Mouse (Mus musculus) CH12.LX (cell line): ENCODE data around the gene Tex14. TPM values are rescaled to one million over a fixed set of nuclear protein-coding genes. Genes with fewer than 3 reads are reported as not detected.
"Not testable (repeated sequence)": the region's sequence is repeated elsewhere in the genome, so short reads cannot be mapped to it uniquely, and the experiment has no call there.

Experiments
- DNase-seq: peaks from one replicate; pipeline ENCODE4 v3.0.0-alpha.2; 2013; ENCODE audit errors: extremely low read depth
- H3K27ac ChIP-seq: 2 replicates; pipeline ENCODE4 v1.5.1; 2012; ENCODE audit warnings: low read depth, mild to moderate bottlenecking, control low read depth, moderate library complexity; ENCODE audit not compliant: insufficient read depth
- H3K27me3 ChIP-seq: replicated peaks from 2 replicates; pipeline ENCODE3; 2012; ENCODE audit warnings: inconsistent platforms
- H3K36me3 ChIP-seq, 2 experiments: replicated peaks in 1 of 2; 2 replicates each; pipeline versions ENCODE3 to v1.6.1; 2012; ENCODE audit warnings: inconsistent platforms in 1 of 2, low read length in 1 of 2, mild to moderate bottlenecking in 1 of 2, mixed read lengths in 1 of 2, moderate library complexity in 1 of 2; ENCODE audit not compliant: control insufficient read depth in 1 of 2, insufficient read depth in 1 of 2
- H3K4me1 ChIP-seq, 2 experiments: 2 replicates each; pipeline ENCODE4 v1.6.1; 2012; ENCODE audit warnings: inconsistent platforms in 1 of 2, moderate library complexity in 1 of 2; ENCODE audit not compliant: insufficient read depth in 2 of 2, control insufficient read depth in 1 of 2
- H3K4me2 ChIP-seq: 2 replicates; pipeline ENCODE4 v1.6.1; 2012; ENCODE audit warnings: low read depth, mild to moderate bottlenecking, control low read depth; ENCODE audit not compliant: poor library complexity, insufficient read depth, severe bottlenecking
- H3K4me3 ChIP-seq, 3 experiments: fragments of 150-350 bp in 1 of 3; sonication (generic) in 1 of 3; replicated peaks in 1 of 3; 2 replicates each; pipeline versions ENCODE3 to v1.5.1; 2011 to 2012; ENCODE audit warnings: low read depth in 2 of 3, low read length in 2 of 3, mild to moderate bottlenecking in 2 of 3, moderate library complexity in 2 of 3, control low read depth in 1 of 3, improper control_type of control experiment in 1 of 3, inconsistent platforms in 1 of 3, mixed read lengths in 1 of 3; ENCODE audit not compliant: poor library complexity in 1 of 3
- H3K79me2 ChIP-seq: replicated peaks from 2 replicates; pipeline ENCODE4 v1.6.1; 2012; ENCODE audit warnings: mild to moderate bottlenecking, moderate library complexity; ENCODE audit not compliant: control insufficient read depth, poor library complexity, insufficient read depth, severe bottlenecking; ENCODE audit errors: extremely low read depth
- H3K9ac ChIP-seq: 2 replicates; pipeline ENCODE4 v1.6.1; 2012; ENCODE audit warnings: low read depth, mild to moderate bottlenecking, control low read depth, moderate library complexity; ENCODE audit not compliant: insufficient read depth
- H3K9me3 ChIP-seq: replicated peaks from 2 replicates; pipeline ENCODE3; 2012; ENCODE audit warnings: low read length, inconsistent platforms, mixed read lengths
- BHLHE40 ChIP-seq: IDR thresholded peaks from 2 replicates; pipeline ENCODE4 v1.6.1; 2011; ENCODE audit warnings: mild to moderate bottlenecking, low read depth, low read length, improper control_type of control experiment
- CHD1 ChIP-seq: IDR thresholded peaks from 2 replicates; pipeline ENCODE4 v1.6.1; 2012; ENCODE audit warnings: low read depth, low read length, improper control_type of control experiment, inconsistent platforms
- CHD2 ChIP-seq: IDR thresholded peaks from 2 replicates; pipeline ENCODE4 v1.6.1; 2011; ENCODE audit warnings: low read length, improper control_type of control experiment
- CTCF ChIP-seq, 2 experiments: IDR thresholded peaks in 1 of 2; conservative IDR thresholded peaks in 1 of 2; 2 replicates each; pipeline ENCODE4 v1.5.1; 2011 to 2012; ENCODE audit warnings: low read depth in 2 of 2, low read length in 2 of 2, improper control_type of control experiment in 1 of 2, inconsistent platforms in 1 of 2, mild to moderate bottlenecking in 1 of 2, moderate library complexity in 1 of 2
- E2F4 ChIP-seq: IDR thresholded peaks from 2 replicates; pipeline ENCODE4 v1.6.1; 2011; ENCODE audit warnings: low read depth, low read length, improper control_type of control experiment; ENCODE audit not compliant: insufficient replicate concordance
- MAFK ChIP-seq: IDR thresholded peaks from 2 replicates; pipeline ENCODE4 v1.6.1; 2011; ENCODE audit warnings: low read length, improper control_type of control experiment; ENCODE audit not compliant: insufficient replicate concordance
- MAX ChIP-seq: IDR thresholded peaks from 2 replicates; pipeline ENCODE4 v1.6.1; 2011; ENCODE audit warnings: low read length, improper control_type of control experiment
- MXI1 ChIP-seq: IDR thresholded peaks from 2 replicates; pipeline ENCODE4 v1.6.1; 2011; ENCODE audit warnings: mild to moderate bottlenecking, low read depth, low read length, improper control_type of control experiment
- MYC ChIP-seq: IDR thresholded peaks from 2 replicates; pipeline ENCODE4 v1.6.1; 2011; ENCODE audit warnings: low read depth, mild to moderate bottlenecking, improper control_type of control experiment, low read length
- POLR2A ChIP-seq: IDR thresholded peaks from 2 replicates; pipeline ENCODE4 v1.6.1; 2011; ENCODE audit warnings: low read depth, mild to moderate bottlenecking, improper control_type of control experiment, low read length
- RAD21 ChIP-seq: IDR thresholded peaks from 2 replicates; pipeline ENCODE4 v1.6.1; 2011; ENCODE audit warnings: low read depth, mild to moderate bottlenecking, low read length, improper control_type of control experiment, moderate library complexity
- SMC3 ChIP-seq: IDR thresholded peaks from 2 replicates; pipeline ENCODE4 v1.6.1; 2011; ENCODE audit warnings: low read depth, low read length, improper control_type of control experiment
- TBP ChIP-seq: conservative IDR thresholded peaks from 2 replicates; pipeline ENCODE4 v1.6.1; 2011; ENCODE audit warnings: low read depth, low read length, improper control_type of control experiment
- USF2 ChIP-seq: conservative IDR thresholded peaks from 2 replicates; pipeline ENCODE4 v1.6.1; 2011; ENCODE audit warnings: low read depth, low read length, improper control_type of control experiment
- ZKSCAN1 ChIP-seq: IDR thresholded peaks from 2 replicates; pipeline ENCODE4 v1.6.1; 2012; ENCODE audit warnings: low read depth, inconsistent platforms, low read length, improper control_type of control experiment, borderline replicate concordance
- ZNF384 ChIP-seq: IDR thresholded peaks from 2 replicates; pipeline ENCODE4 v1.6.1; 2012; ENCODE audit warnings: low read depth, low read length, improper control_type of control experiment, inconsistent platforms
- dilution Hi-C: fragments of 300-500 bp; cut with MboI; formaldehyde crosslinking; loops from 2 replicates; pipeline ENCODE4 v1.14.3; 2020; ENCODE audit warnings: low sequenced_read_pairs; ENCODE audit not compliant: extremely low pct_unique_long_range_greater_than_20kb, extremely low pct_ligation_motif_present
- in situ Hi-C: fragments of 300-500 bp; cut with MboI; formaldehyde crosslinking; loops from 3 replicates; pipeline ENCODE4 v1.14.3; 2019; ENCODE audit warnings: low sequenced_read_pairs, low pct_ligation_motif_present, low pct_unique_long_range_greater_than_20kb, mixed read lengths
- polyA plus RNA-seq: library from polyadenylated mRNA; unstranded; fragments of >175 nt; gene quantifications from 2 replicates; pipeline ENCODE4 v1.2.1, GENCODE M21; 2012; ENCODE audit warnings: low read depth; ENCODE audit not compliant: insufficient read length
- total RNA-seq, 2 experiments: library from RNA; depleted of rRNA; stranded (reverse); fragments of 300-350 nt in 1 of 2; fragments of >200 nt in 1 of 2; gene quantifications; 2 replicates each; pipeline ENCODE4 v1.2.3; 2012 to 2014

The Tex14 gene
- total and polyA plus RNA-seq, 3 experiments, result 1.3 to 2.1 (median 1.4) TPM

- H3K9me3 ChIP-seq, H3K4me2 ChIP-seq, DNase-seq, H3K36me3 ChIP-seq: not testable (repeated sequence)
- TF ChIP-seq ZNF384, result 0 out of 2 replicates have a peak, but pooled peaks have one; percentile 25
- TF ChIP-seq, all 38 proteins: peak for 1; not testable (repeated sequence) for 37
- H3K4me3 ChIP-seq, dilution Hi-C loops, H3K79me2 ChIP-seq, H3K27ac ChIP-seq, H3K9ac ChIP-seq, H3K27me3 ChIP-seq: not testable (repeated sequence)
- H3K4me1 ChIP-seq, result peaks cover 13 to 40% of the 10 kb centered on the region in 2 experiments
- in situ Hi-C loops, result loop anchor here (5.0 kb wide), 1 partner anchor 35 kb away; no protein-coding TSS in a partner anchor
These were observed 67.2 kb downstream of the Tex14 start for GRCm38 (mm10) chr11:87472058-87472457.

GRCm38 (mm10) chr11:87479172-87479571 is 74.3 kb downstream of the Tex14 start:
- H3K9ac ChIP-seq, H3K4me3 ChIP-seq, H3K27ac ChIP-seq, H3K36me3 ChIP-seq, H3K9me3 ChIP-seq, dilution Hi-C loops, H3K27me3 ChIP-seq, H3K79me2 ChIP-seq, DNase-seq, H3K4me1 ChIP-seq, H3K4me2 ChIP-seq, in situ Hi-C loops: not testable (repeated sequence)

- in situ Hi-C loops, result no loop called here
- H3K27me3 ChIP-seq, result no peaks in the 10 kb centered on the region
These were observed 79.0 kb downstream of the Tex14 start for GRCm38 (mm10) chr11:87483796-87484326.

GRCm38 (mm10) chr11:87488948-87489347 is 84.1 kb downstream of the Tex14 start:
- Histone ChIP-seq H3K4me3 (no peak overlapping the region), H3K9ac (no peak overlapping the region), H3K4me2 (no peak overlapping the region), H3K27me3 (peaks cover 3% of the 10 kb centered on the region), H3K36me3 (no peaks in the 10 kb centered on the region), H3K27ac (no peak overlapping the region)
- dilution Hi-C loops, result no loop called here
- in situ Hi-C loops, result no loop called here
- TF ChIP-seq MXI1 (no peak), MAX (no peak), SMC3 (no peak), BHLHE40 (no peak), CHD1 (no peak), POLR2A (no peak), USF2 (no peak), ZKSCAN1 (no peak)
- TF ChIP-seq, all 38 proteins: peak for 0
- H3K79me2 ChIP-seq, result no peaks in the 10 kb centered on the region
- no peak for DNase-seq
- H3K4me1 ChIP-seq, result no peaks in the 10 kb centered on the region
- peaks cover 15% of the 10 kb centered on the region for H3K9me3 ChIP-seq

More at GRCm38 (mm10) chr11:87483796-87484326, 79.0 kb downstream of the Tex14 start:
- TF ChIP-seq E2F4 (no peak), CHD2 (no peak), MAFK (no peak), RAD21 (peak; percentile 16), TBP (peak; percentile 80; the same call in 1 of the 2 replicates), MYC (no peak), CTCF (conservative IDR thresholded peaks at IDR 0.05 in 1 of 2, IDR thresholded peaks at IDR 0.05 in 1 of 2; ENCODE audit: low read depth in 2 of 2, low read length in 2 of 2) (peak in 1 of 2 experiments; percentile 43; a peak in 2 of 4 replicates), SMC3 (peak; percentile 36; the same call in 1 of the 2 replicates)
- no peaks in the 10 kb centered on the region for H3K36me3 ChIP-seq
- no peak overlapping the region for H3K27ac ChIP-seq
- no peak overlapping the region for H3K4me2 ChIP-seq
- H3K4me3 ChIP-seq, result no peak overlapping the region
- no peak overlapping the region for H3K9ac ChIP-seq
- no peak for DNase-seq
- peaks cover 0 to 9% of the 10 kb centered on the region in 2 experiments; a peak in 2 of 4 replicates for H3K4me1 ChIP-seq
- dilution Hi-C loops, result no loop called here
- no peaks in the 10 kb centered on the region for H3K79me2 ChIP-seq
- peaks cover 12% of the 10 kb centered on the region for H3K9me3 ChIP-seq
